Mouse (Mus musculus): ENCODE results near the gene Myb. TPM values are rescaled to one million over a fixed set of nuclear protein-coding genes. Genes with fewer than 3 reads are reported as not detected.
"Not testable (repeated sequence)": the region's sequence is repeated elsewhere in the genome, so short reads cannot be mapped to it uniquely, and the experiment has no call there.

The Myb gene
- total RNA-seq, 2 experiments from 2014 or later = 54.2 to 126 TPM

DNA sequence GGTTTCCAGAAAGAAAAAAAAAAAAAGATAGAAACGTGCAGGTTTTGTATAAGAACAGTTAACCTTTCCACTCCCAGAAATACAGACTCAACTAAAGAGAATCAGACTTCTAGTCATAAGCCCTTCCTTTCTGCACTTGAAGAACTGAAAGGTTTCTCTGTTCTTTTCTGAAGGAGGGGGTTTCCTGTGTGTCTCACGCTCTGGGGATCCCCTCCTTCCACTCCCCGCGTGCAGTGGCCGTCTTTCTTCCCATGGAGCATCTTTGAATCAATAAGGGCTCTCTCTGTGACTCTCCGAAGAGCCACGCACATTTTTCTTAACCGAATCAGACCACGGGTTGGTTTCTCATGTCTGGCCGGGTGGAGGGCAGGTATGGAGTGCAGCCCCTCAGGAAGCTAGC lies 17.5 kb upstream of the Myb start:
- no peak for ATAC-seq (replicated peaks; ENCODE audit: low FRiP score, poor library complexity, severe bottlenecking)

DNA sequence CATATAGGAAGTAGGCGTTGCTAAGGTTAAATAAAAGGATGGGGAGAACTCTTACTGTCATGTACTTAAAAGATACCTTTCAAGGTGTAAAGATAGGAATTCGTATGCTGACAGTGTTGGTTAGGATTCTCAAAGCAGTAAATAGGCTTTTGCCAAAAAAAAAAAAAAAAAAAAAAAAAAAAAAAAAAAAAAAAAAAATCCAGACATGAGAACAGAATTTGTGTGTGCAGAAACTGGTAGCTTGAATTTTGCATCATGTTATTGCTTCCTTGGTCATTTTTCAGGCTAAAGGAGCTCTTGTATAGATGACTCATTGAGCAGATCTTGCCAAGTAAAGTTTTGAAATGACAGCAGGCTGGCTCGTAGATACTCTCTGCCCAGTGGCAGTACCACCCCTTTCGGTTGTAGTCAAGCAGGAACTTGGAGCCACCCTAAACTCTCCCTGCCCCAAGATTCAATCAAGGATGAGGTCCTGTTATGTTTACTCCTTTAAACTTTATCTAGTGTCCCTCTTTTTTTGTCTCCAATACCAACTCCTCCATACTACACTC lies 11.9 kb upstream of the Myb start:
- no peak; the same call in 1 of the 2 replicates for ATAC-seq (replicated peaks; ENCODE audit: low FRiP score, poor library complexity, severe bottlenecking)

- ATAC-seq (replicated peaks; ENCODE audit: low FRiP score, poor library complexity, severe bottlenecking) = no peak
Observed at GRCm38 (mm10) chr10:21168466-21168865, 7.7 kb upstream of the Myb start.

DNA sequence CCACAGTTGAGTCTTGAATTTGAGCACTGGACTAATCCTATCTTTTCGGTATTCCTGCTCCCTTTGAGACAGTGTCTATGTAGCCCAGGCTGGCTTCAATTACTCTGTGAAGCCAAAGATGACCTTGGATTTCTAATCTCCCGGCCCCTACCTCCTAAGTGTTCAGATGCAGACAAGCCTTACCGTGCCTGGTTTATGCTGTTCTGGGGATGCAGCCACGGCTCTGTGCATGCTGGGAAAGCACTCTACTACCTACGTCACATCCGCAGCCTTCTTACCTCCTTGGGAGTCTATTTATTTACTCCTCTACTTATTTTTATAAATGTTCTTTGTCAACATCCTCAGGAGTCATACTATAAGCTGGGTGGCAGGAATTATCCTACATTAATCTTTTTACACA lies 7.1 kb upstream of the Myb start:
- ATAC-seq (replicated peaks; ENCODE audit: low FRiP score, poor library complexity, severe bottlenecking) = no peak

DNA sequence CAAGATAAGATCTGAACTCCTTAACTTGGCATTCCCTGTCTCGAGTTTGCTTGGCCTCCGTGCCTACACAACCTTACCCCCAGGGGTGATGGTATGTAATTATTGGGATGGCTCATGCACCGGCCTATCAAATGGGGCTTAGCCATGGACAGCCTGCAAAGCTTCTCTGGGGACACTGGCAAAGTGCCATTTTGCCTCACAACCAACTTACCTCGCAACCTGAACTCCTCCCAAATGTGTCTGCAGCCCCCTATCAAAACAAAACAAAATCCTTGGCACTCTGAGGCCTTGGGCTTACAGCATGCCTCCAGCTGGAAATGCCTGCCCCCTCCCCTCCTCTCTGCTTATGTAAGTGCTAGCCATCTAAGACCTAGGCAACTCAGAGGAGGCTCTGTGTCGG lies 6.4 kb upstream of the Myb start:
- ATAC-seq (replicated peaks; ENCODE audit: low FRiP score, poor library complexity, severe bottlenecking) = no peak

- no peak for ATAC-seq (replicated peaks; ENCODE audit: low FRiP score, poor library complexity, severe bottlenecking)
Observed at GRCm38 (mm10) chr10:21165411-21165810, 4.6 kb upstream of the Myb start.

DNA sequence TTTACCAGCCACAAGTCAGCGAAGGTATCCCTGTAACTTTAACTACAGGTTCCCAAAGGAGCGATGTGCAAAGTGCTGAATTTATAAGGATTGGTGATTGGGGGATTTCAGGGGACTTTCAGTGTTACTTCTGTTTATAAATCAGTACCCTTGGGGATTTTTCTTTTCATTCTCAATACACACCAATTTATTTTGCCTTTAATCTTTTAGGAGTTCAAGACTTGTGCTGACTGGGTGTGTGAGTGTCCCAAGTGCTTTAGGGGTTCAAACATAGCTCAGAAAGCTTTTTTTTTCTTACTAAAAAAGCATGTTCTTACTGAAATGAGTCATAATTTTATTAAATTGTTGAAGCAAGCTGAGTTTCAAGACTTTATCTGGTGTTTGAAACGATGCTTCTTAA lies 1.3 kb upstream of the Myb start:
- no peak for ATAC-seq (replicated peaks; ENCODE audit: low FRiP score, poor library complexity, severe bottlenecking)

- ATAC-seq (replicated peaks; ENCODE audit: low FRiP score, poor library complexity, severe bottlenecking) = no peak
Observed at GRCm38 (mm10) chr10:21161359-21162094, 743 bp upstream of the Myb start.

DNA sequence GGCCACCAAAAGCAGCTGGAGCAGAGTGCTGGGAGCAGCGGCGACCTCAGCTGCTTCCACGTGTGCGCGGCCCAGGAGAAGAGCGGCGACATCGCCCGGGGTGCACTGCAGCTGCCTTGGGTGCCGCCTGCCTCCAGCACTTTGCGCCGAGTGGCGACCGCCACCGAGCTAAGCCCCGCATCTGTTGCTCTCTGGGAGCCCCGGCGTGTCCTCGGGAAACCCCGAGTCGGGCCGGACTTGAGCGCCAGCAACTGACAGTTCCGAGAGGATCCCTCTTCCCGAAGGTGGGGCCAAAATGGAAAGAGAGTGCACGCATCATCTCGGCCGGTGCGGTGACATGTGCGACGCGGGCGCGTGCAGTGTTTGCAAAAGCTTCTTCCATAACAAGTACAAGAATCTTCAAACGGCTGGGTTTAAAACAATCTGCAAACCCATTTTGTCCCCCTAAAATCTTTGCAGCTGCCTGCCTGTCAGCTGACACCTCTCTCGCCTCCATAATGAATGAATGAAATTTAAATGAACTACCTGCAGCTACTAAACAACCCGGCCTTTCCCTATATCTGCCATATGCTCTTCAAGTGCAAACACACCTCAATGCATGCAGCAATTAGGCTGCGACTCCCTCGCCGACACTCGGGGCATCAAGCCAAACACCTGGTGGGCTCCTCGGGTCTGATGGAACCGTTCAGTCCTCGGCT lies 938 bp downstream of the Myb start:
- peak; percentile 56 for ATAC-seq (replicated peaks; ENCODE audit: low FRiP score, poor library complexity, severe bottlenecking)

DNA sequence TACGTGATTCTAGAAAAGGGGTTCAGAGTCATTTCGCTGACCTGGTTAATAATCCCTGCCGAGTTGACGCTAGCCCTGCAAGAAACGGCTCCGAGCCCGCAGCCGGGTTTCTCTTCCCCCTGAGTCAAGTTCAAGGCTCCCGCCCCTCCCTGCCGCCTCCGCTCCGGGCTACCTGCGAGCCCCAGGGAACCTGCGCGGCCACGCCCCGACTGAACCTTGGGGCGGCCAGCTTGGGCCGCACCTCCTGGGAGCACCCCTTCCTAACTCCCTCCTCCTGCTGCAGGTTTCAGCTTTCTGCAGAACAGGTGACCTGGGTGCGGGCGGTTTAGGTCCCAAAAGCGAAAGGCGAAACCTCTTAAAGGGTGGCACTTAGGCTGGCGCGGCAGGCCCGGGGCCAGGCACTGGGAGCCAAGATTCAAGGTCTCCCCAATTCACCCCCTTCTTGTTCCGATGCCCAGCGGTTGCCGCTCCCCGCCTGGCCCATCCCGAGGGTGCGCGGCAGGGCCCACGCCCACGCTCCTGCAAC lies 1.8 kb downstream of the Myb start:
- peak; percentile 54 for ATAC-seq (replicated peaks; ENCODE audit: low FRiP score, poor library complexity, severe bottlenecking)

DNA sequence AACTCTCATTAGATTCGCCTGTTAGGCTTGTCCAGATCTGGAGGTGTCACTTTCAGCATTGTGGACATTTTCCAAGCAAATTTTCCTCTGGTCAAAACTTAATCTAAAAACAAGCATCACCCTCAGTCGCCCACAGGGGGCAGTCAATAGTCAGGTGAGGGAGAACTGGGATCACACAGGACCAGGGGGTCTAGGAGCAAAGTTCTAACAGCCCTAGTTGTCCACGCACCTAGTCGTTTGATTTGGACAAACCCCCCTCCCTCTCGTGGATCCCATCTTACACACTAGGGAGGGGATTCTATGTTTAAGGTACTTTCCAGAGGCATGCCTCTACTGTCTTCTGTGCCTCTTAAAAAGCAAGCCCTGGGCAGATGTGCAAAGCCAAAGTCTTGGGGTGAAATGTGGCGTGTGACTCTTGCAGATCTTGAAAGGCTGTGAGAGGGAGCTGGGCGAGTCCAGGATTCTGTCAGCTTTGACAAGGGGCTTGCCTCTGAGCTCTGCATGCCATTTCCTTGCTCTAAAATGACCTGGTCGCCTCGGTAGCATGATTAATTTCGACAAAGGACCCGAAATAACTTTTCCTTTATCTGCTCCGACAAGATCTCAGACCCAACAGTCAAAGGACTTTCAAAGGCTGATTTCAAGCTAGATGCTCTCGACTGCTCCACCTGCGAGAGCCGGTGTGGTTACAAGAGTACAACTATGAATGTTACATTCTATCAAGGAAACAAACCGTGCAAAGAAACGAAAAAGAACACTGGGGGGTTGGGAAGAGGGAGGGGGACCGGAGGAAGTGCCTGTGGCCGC lies 2.5 kb downstream of the Myb start:
- ATAC-seq (replicated peaks; ENCODE audit: low FRiP score, poor library complexity, severe bottlenecking) = peak; percentile 43

DNA sequence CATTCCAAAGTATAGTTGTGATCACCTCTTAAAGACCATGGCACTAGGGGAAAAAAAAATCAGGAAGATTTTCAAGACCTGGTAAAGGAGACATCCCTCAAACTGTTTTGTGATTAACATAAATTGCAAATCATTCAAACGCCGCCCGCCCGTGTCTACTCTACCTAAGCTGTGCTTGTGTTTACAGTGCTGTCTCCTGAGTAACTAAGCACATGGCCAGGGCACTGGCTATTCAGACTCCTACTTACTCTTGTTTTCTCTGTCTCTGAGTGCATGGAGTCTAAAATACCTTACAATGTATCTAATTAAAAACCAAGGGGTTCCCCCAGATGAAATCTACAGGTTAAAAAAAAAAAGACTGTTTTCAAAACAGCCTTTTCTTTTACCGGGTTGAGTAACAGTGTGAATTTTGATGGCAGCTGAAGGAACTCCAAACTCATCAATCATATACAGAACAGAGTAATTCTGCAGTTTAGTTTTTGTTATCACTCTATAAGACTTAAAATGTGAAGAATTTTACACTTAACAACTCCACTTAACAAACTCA lies 3.8 kb downstream of the Myb start:
- ATAC-seq (replicated peaks; ENCODE audit: low FRiP score, poor library complexity, severe bottlenecking) = no peak

- no peak for ATAC-seq (replicated peaks; ENCODE audit: low FRiP score, poor library complexity, severe bottlenecking)
Observed at GRCm38 (mm10) chr10:21156416-21156815, 4.4 kb downstream of the Myb start.

DNA sequence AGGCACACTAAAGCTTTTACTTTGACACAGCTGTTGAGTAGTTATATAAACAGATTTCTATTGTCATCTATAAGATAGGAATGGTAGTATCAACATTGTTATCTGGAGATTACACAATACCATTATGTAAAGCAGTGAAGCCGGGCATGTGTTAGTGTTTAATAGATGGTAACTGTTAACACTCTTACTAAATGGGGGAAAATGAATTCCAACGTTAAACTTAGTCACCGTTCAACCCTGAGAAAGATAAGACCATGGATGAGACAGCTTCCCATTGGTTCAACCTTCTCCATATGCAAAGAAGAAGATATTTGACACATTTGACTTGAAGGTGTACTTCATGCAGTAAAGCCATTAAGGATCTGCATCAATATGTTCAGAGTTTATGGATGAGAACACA lies 5.9 kb downstream of the Myb start:
- ATAC-seq (replicated peaks; ENCODE audit: low FRiP score, poor library complexity, severe bottlenecking) = no peak

DNA sequence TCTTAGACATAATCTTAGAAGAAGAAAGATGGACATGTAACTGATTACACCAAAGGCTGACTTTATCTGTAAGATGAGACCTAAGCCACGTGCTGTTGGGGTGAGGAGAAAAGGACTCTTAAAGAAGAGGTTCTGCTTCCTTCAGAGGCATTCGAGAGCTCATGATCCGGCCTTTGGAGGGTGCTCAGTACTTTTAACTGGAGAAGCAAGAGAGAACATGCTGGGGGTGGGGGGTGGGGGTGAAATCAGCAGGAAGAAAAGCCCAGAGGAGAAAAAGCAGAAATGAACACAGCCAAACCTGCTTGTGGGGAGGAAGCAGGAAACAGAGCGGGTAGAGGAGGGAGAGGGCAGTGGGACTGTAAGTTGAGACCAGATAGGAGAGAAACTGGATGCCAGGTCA lies 7.4 kb downstream of the Myb start:
- no peak for ATAC-seq (replicated peaks; ENCODE audit: low FRiP score, poor library complexity, severe bottlenecking)

GRCm38 (mm10) chr10:21152812-21153211 lies 8.0 kb downstream of the Myb start:
- no peak for ATAC-seq (replicated peaks; ENCODE audit: low FRiP score, poor library complexity, severe bottlenecking)

DNA sequence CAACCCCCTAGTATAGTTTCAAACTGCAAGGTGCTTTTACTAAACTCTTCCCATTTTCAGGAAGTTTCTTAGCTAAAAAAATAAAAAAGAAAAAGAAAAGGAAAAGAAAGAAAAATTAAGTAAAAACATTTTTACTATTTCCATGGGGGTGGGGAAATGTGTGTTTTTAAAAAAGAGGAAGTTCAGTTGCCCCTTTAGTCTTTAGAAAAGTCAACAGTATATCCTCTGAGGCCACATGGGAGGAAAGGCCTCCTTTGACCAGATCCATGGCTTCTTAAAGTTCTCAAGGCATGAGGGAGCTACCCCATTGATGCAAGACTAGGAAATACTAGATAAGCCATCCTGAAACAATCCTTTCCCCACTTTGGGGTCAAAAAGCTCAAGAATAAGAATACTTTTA lies 9.5 kb downstream of the Myb start:
- ATAC-seq (replicated peaks; ENCODE audit: low FRiP score, poor library complexity, severe bottlenecking) = no peak

DNA sequence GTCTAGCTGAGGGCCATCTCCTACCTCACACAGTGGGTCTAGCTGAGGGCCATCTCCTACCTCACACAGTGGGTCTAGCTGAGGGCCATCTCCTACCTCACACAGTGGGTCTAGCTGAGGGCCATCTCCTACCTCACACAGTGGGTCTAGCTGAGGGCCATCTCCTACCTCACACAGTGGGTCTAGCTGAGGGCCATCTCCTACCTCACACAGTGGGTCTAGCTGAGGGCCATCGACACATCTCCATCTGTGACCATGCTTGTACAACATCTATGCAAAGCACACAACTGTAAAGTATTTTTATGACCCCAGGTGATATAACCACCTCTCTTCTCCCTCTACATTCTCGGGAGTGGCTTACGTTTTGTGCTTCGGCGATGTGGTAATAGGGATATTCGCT lies 10.8 kb downstream of the Myb start:
- ATAC-seq (replicated peaks; ENCODE audit: low FRiP score, poor library complexity, severe bottlenecking) = not testable (repeated sequence)

- no peak for ATAC-seq (replicated peaks; ENCODE audit: low FRiP score, poor library complexity, severe bottlenecking)
Observed at GRCm38 (mm10) chr10:21146719-21147118, 14.1 kb downstream of the Myb start.

- ATAC-seq (replicated peaks; ENCODE audit: low FRiP score, poor library complexity, severe bottlenecking) = no peak
Observed at GRCm38 (mm10) chr10:21146263-21146662, 14.5 kb downstream of the Myb start.

Data from erythroid progenitor cell, adult 5-6 weeks (primary cell).